ENCODE assay signal across 35 mouse cellular contexts in genomic region chr10:117774817-117775120, GRCm38 (mm10).
"Had no signal": no experiment of that assay in that cellular context is flagged by ENCODE, and none has a peak within 500 bp of the region (broad histone marks: within the 10 kb centered on the region; RNA-seq: fewer than 3 reads in every experiment).

No protein-coding gene starts in this region.

- H3K4me3 ChIP-seq: heart, embryonic 10.5 days; heart, embryonic 12.5 days; heart, embryonic 13.5 days; heart, embryonic 15.5 days; hindbrain, embryonic 10.5 days; hindbrain, embryonic 12.5 days; hindbrain, embryonic 13.5 days; hindbrain, embryonic 15.5 days; intestine, embryonic 15.5 days; kidney, embryonic 15.5 days; layer of hippocampus, adult 2 months; left cerebral cortex, adult 2 months had no signal

- H3K9me3 ChIP-seq: heart, embryonic 10.5 days; heart, embryonic 12.5 days; heart, embryonic 13.5 days; heart, embryonic 15.5 days; hindbrain, embryonic 10.5 days; hindbrain, embryonic 12.5 days; hindbrain, embryonic 13.5 days; hindbrain, embryonic 15.5 days; intestine, embryonic 15.5 days; kidney, embryonic 15.5 days had no signal

- H3K9ac ChIP-seq: heart, embryonic 12.5 days; heart, embryonic 13.5 days; heart, embryonic 15.5 days; hindbrain, embryonic 12.5 days; hindbrain, embryonic 13.5 days; hindbrain, embryonic 14.5 days; hindbrain, embryonic 15.5 days; intestine, embryonic 15.5 days; kidney, embryonic 15.5 days had no signal

- H3K27me3 ChIP-seq: heart, embryonic 12.5 days; heart, embryonic 13.5 days; heart, embryonic 15.5 days; hindbrain, embryonic 12.5 days; hindbrain, embryonic 13.5 days; hindbrain, embryonic 15.5 days; intestine, embryonic 15.5 days; kidney, embryonic 15.5 days had no signal

- H3K27ac ChIP-seq: heart, embryonic 10.5 days; heart, embryonic 13.5 days; heart, embryonic 15.5 days; hindbrain, embryonic 10.5 days; hindbrain, embryonic 12.5 days; hindbrain, embryonic 13.5 days; hindbrain, embryonic 14.5 days; hindbrain, embryonic 15.5 days; hindbrain, postnatal 0 days; intestine, embryonic 15.5 days; kidney, embryonic 15.5 days; kidney, postnatal 0 days; layer of hippocampus, adult 2 months; left cerebral cortex, adult 2 months had no signal

- ATAC-seq: hindbrain, embryonic 16.5 days; hindbrain, postnatal 0 days; inflammation-experienced regulatory T-cells, adult 6 months; intestine, embryonic 15.5 days; intestine, embryonic 16.5 days; intestine, postnatal 0 days had no signal

- DNase-seq: heart, postnatal 10 days; heart, postnatal 14 days; heart, postnatal 36 days; heart, postnatal 4 days; kidney, adult 11 months; kidney, adult 18-20 months; kidney, adult 2 months; kidney, adult 8-10 months; kidney, adult 9 months; kidney, postnatal 10 days; kidney, postnatal 14 days; kidney, postnatal 25 days; kidney, postnatal 4 days; layer of hippocampus, adult 9-11 months; layer of hippocampus, postnatal 36 days had no signal

- H3K4me1 ChIP-seq: heart, embryonic 10.5 days; heart, embryonic 12.5 days; heart, embryonic 13.5 days; heart, embryonic 15.5 days; hindbrain, embryonic 10.5 days; hindbrain, embryonic 12.5 days; hindbrain, embryonic 13.5 days; hindbrain, embryonic 15.5 days; intestine, embryonic 15.5 days; kidney, embryonic 15.5 days had no signal

- H3K4me2 ChIP-seq: heart, embryonic 11.5 days; heart, embryonic 12.5 days; heart, embryonic 13.5 days; heart, embryonic 15.5 days; hindbrain, embryonic 12.5 days; hindbrain, embryonic 13.5 days; hindbrain, embryonic 14.5 days; hindbrain, embryonic 15.5 days; intestine, embryonic 15.5 days; kidney, embryonic 15.5 days had no signal
